Mouse (Mus musculus) cerebellum, postnatal 14 days (tissue): ENCODE results near the gene Kcnq1.

Experiments used
- DNase-seq, 2 experiments: peaks; one replicate each; pipeline ENCODE4 v3.0.0; 2021; ENCODE audit warnings: mixed read lengths in 2 of 2

The Kcnq1 gene

GRCm38 (mm10) chr7:143432631-143433030, 326.5 kb downstream of the Kcnq1 start:
- no peak for DNase-seq

GRCm38 (mm10) chr7:143433331-143433730, 327.2 kb downstream of the Kcnq1 start:
- DNase-seq, result peak; percentile 76 to 84

DNA sequence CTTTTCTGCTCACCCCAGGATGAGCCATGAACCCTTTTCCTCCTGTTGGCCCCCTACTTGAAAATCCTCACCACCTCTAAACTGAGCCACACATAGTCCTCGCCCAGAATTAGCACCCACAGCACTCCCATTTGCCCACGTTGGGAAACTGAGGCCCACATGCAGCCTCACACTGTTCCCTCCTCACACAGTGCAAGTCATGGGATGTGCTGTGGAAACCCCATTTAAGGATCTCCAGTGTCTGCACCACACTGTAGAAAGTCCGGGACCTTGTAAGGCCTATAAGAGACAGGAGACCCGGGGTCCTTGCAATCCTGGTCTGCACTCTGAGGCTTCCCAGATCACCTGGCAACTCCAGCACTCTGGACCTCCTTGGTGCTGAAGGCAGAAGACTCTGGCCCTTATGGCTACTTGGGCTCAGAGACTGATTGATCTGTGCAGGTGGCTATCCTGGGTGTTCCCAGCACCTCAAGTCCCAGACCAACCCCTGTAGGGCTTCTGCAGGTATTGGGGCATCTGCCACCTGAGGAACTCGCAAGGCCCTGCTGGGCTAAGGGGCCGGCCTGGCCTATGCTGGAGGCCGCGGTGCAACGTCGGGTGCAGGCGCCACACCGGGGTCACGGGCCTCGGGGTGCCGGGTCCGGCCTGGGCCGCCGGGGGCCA, 331.2 kb downstream of the Kcnq1 start:
- DNase-seq, result no peak

GRCm38 (mm10) chr7:143437894-143438581, 331.9 kb downstream of the Kcnq1 start:
- DNase-seq, result peak in 1 of 2 experiments; percentile 66

DNA sequence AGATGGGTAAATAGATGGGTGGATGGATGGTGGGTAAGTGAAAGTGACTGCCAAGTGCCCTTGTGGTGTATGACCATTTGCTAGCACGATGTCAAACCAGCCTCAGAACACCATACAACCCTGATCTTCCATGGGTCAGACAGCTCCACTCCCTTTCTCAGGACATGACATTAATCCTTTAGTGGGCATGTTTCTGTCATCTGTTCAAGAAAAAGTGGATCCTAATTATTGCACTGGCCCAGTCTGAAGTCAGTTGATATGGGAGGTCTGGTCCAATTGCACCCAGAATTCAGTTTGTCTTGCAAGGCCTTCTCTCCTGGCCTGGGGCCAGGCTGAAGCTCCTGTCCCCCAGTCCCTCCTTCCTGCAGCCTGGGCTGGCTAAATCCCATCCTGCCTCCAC, 332.8 kb downstream of the Kcnq1 start:
- no peak for DNase-seq

DNA sequence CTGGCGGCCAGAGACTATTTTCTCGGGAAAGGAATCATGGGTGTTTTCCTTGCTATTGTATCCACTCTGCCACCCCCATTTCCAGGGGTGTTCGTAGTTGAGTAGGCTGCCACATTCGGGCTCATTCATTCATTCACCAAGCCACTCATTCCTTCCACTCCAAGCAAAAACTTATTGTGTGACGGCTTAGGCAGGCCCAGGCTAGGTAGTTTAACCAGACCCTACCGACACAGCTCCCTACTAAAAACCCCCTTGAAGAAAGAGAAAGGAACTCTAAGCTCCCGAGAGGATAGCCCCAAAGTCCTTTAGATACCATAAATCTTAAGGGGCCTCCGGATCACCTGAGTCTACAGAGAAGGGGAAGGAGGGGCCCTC, 338.4 kb downstream of the Kcnq1 start:
- DNase-seq, result no peak

DNA sequence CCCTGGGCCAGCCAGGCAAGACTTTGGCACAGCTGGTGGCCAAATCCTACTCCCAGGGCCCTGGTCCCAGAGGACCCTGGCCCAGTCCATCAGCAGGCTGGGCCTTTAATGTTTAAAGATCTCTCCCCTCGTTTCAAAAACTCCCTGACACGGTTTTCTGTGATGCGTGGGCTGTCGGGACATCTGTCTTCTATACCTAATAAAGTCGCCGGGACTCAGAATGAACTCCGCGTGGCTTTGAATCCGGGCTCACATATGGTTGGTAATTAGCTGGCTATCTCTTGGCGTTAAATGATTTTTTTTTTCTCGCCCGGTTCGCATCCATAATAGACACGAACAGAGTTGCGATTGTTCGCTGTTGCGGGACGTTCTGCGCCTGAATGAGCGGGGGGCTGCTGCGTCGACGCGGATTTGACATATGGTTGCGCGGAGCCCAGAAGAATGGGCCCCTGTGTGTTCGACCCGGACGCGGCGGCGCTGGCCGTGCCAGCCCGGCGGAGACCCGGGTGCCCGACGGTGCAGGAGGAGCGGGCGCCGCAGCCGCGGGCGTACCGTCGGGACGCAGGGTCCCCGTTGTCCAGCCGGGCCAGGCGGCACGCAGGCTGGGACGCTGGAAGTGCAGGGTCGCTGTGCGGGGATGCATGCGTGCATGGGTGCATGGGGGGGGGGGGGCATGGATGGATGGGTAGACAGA, 338.9 kb downstream of the Kcnq1 start:
- no peak for DNase-seq

GRCm38 (mm10) chr7:143445651-143446460, 339.7 kb downstream of the Kcnq1 start:
- no peak for DNase-seq

- peak; percentile 84 to 95 for DNase-seq
Observed at GRCm38 (mm10) chr7:143447130-143447529, 341.0 kb downstream of the Kcnq1 start.

- DNase-seq, result no peak
Observed at GRCm38 (mm10) chr7:143458963-143459331, 352.8 kb downstream of the Kcnq1 start.

GRCm38 (mm10) chr7:143459332-143460211, 353.4 kb downstream of the Kcnq1 start:
- no peak for DNase-seq

- DNase-seq, result no peak
Observed at GRCm38 (mm10) chr7:143460217-143460834, 354.2 kb downstream of the Kcnq1 start.

GRCm38 (mm10) chr7:143460874-143461273, 354.7 kb downstream of the Kcnq1 start, which contains the start of gene Cdkn1c:
Cdkn1c (minus strand) TSS chr7:143461050.
- peak; percentile 71 to 80 for DNase-seq

DNA sequence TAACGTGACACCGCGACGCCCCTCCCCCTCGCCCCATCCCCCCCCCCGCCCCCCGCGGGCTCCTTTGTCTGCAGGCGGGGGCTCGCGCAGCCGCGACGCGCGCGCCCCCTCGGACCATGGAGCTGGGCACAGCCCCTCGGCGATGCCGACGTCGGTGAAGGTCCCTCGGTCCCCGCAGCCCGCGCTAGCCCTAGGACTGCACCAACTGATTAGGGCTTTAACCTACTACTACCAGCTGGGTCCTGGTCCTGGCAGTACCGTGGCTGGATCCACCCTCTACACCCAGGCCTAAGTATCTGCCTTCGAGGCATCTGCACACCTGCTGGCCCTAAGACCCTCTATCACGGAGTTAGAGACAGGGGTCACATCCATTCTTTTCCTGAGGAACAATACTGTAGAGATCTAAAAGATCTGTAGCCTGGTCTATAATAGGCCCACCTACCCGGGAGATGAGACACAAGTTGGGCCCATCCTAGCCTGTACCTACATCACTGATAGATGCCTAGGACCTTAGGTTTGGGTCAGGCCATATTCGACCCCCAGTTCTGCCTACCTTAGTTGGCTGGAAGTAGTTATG, 355.2 kb downstream of the Kcnq1 start:
- DNase-seq, result no peak

GRCm38 (mm10) chr7:143461920-143462319, 355.8 kb downstream of the Kcnq1 start:
- DNase-seq, result no peak

DNA sequence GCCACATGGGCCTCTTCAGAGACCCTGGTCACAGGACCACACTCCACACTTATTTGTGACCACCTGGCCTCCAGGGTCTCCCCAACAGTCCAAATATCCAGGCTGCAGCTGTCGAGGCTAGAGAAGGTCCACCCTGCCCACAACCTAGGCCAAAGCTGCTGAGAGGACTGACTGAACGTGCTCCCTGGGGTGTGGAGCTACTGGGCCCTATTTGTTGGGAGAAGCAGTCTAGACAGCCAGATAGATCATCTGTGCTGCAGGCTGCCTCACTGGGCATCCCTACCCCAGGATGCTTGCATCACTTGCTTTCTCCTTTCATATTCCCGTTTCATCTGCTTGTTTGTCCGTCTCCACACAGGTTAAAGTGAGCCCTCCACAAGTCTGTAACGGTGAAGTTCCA, 356.4 kb downstream of the Kcnq1 start:
- no peak for DNase-seq

DNA sequence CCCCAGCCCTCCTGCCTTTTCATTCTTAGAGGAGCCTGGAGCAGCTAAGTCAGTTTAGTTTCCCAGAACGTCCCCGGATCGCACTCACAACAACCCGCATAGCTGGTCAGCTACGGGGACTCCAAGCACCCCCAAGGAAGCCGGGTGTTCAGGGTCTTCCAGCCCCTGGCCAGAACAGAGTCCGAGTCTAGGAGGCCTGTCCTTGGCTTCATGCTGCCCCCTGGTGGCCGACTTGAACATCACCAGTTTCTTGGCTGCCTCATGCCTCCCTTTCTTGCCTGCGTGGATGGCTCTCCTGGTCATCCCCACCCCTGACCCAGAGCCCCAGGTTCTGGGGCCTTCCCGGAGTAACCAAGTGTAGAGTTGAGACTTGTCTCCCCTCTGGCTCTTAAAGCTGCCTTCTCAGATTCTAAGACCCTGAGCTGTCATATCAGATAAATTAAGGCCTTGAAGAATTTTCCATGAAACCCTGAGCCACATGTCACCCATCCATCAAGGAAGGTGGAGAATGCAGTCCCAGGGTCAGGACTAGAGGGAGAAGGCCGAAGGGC, 357.8 kb downstream of the Kcnq1 start:
- DNase-seq, result peak; percentile 92 to 94

GRCm38 (mm10) chr7:143464811-143465560, 358.8 kb downstream of the Kcnq1 start:
- peak in 1 of 2 experiments; percentile 48 for DNase-seq

DNA sequence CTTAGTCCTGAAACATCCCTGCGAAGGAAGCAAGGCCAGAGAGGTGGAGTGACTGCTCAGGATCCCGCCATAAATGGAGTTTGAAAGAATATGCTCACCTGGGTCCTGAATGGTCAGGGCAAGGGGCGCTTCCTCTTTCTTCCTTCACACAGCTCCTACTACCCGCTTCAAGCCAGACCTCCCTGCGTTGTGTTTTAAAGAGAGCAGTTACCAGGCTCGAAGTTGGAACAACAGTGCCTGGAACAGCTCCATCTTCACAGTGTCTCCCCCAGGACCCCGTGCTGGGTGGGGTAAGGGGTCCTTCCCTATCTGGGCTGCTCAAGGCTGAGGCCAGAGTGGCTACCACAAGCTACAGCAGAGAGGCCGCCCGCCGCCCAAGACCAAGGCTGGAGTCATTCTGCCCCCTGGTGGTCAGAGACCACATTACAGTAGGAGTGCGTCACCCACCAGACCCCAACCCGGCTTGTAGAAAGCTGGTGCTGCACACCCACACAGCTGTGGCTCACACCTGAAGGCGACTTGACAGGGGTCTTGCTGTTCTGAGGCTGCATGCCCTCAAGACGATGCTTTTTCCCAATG, 360.0 kb downstream of the Kcnq1 start:
- DNase-seq, result peak; percentile 94

DNA sequence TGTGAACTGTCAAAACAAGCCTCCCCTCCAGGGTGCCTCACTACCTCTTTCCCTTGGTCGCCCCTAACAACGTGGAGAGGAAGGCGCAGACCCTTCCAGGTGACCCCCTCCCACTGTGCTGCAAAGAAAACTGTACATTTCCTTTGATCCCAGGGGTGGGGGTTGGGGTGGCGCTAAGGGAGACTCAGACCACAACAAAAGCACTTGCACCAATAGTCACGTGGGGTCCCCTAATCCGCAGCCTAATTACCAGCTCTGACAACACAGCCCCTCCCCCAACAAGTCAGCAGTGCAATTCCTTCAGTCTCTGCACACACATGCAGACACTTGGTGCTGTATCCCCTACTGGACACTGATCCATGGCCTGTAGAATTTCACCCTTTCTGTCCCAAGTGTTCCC, 361.6 kb downstream of the Kcnq1 start:
- no peak for DNase-seq
